Mouse (Mus musculus) kidney, embryonic 14.5 days (tissue): Measurements from ENCODE around the gene Tgds. TPM values are rescaled to one million over a fixed set of nuclear protein-coding genes. Genes with fewer than 3 reads are reported as not detected.
"Not testable (repeated sequence)": the region's sequence is repeated elsewhere in the genome, so short reads cannot be mapped to it uniquely, and the experiment has no call there.

Source experiments
- ATAC-seq: fragments of 200-750 bp; cut with Nextera tagmentation; 2 replicates; pipeline ENCODE4 v1.8.0; 2017; ENCODE audit warnings: moderate number of reproducible peaks, mild to moderate bottlenecking, moderate TSS enrichment, moderate library complexity; ENCODE audit not compliant: low FRiP score, low TSS enrichment
- H3K27ac ChIP-seq: fragments of 300-500 bp; sonication (generic); 2 replicates; pipeline ENCODE4 v1.5.1; 2014; ENCODE audit warnings: low read depth, mild to moderate bottlenecking, low read length, moderate library complexity, mixed read lengths
- H3K27me3 ChIP-seq: fragments of 300-500 bp; sonication (generic); 2 replicates; pipeline ENCODE4 v1.6.1; 2014; ENCODE audit warnings: mild to moderate bottlenecking, low read length; ENCODE audit not compliant: control insufficient read depth, insufficient read depth
- H3K36me3 ChIP-seq: fragments of 300-500 bp; sonication (generic); 2 replicates; pipeline ENCODE4 v1.6.1; 2014; ENCODE audit warnings: low read length, mixed read lengths; ENCODE audit not compliant: control insufficient read depth, insufficient read depth
- H3K4me1 ChIP-seq: fragments of 300-500 bp; sonication (generic); 2 replicates; pipeline ENCODE4 v1.6.1; 2014; ENCODE audit warnings: low read length, mixed read lengths; ENCODE audit not compliant: control insufficient read depth, insufficient read depth
- H3K4me2 ChIP-seq: fragments of 300-500 bp; sonication (generic); replicated peaks from 2 replicates; pipeline ENCODE4 v1.6.1; 2014; ENCODE audit warnings: low read depth, mild to moderate bottlenecking, low read length
- H3K4me3 ChIP-seq: fragments of 300-500 bp; sonication (generic); 2 replicates; pipeline ENCODE4 v1.5.1; 2014; ENCODE audit warnings: mild to moderate bottlenecking, low read length
- H3K9ac ChIP-seq: fragments of 300-500 bp; sonication (generic); 2 replicates; pipeline ENCODE4 v1.6.1; 2014; ENCODE audit warnings: low read depth, mild to moderate bottlenecking, low read length, moderate library complexity
- H3K9me3 ChIP-seq: fragments of 300-500 bp; sonication (generic); 2 replicates; pipeline ENCODE4 v1.6.1; 2016; ENCODE audit warnings: low read length; ENCODE audit not compliant: control insufficient read depth
- WGBS: fragments of 180-500 bp; shearing (Covaris S2); extraction: QIAGEN DNeasy Blood & Tissue Kit; methylation state at CpG from one replicate; pipeline ENCODE4 v1.1.7; 2014; 5-methylcytosine and 5-hydroxymethylcytosine counted together
- polyA plus RNA-seq: library from polyadenylated mRNA; unstranded; fragments of >200 nt; fragmentation: Nextera tagmentation; extraction: Ambion mirVana; gene quantifications from 2 replicates; pipeline ENCODE4 v1.2.1, GENCODE M21; 2014

Gene Tgds
- polyA plus RNA-seq, 1 experiment from 2014 or later, result 35.3 TPM

DNA sequence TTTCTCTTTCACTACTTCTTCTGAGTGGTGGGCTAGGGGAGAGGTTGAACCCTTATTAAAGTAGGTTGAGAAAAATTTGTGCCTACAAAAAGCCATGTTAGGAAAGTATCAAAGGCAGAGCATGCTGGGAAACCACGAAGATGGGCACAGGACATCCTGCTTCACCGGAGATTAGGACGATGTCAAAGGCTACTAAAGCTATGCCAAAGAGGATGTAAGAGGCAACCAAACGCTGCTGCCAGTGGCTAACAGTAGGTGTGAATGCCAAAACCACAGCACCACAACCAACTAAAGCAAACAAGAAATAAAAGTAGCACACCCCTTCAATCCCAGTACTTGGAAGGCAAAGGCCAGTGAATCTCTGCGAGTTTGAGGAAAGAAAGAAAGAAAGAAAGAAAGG, 8.4 kb downstream of the Tgds start:
- 92% methylated on average over 5 of the region's 5 CpGs for WGBS
- no peak for ATAC-seq
- peaks cover 72% of the 10 kb centered on the region for H3K36me3 ChIP-seq
- H3K4me1 ChIP-seq, result no peaks in the 10 kb centered on the region
- no peak overlapping the region for H3K9ac ChIP-seq
- H3K27ac ChIP-seq, result no peak overlapping the region
- no peaks in the 10 kb centered on the region for H3K27me3 ChIP-seq
- no peaks in the 10 kb centered on the region for H3K9me3 ChIP-seq
- no peak overlapping the region for H3K4me2 ChIP-seq
- no peak overlapping the region for H3K4me3 ChIP-seq

DNA sequence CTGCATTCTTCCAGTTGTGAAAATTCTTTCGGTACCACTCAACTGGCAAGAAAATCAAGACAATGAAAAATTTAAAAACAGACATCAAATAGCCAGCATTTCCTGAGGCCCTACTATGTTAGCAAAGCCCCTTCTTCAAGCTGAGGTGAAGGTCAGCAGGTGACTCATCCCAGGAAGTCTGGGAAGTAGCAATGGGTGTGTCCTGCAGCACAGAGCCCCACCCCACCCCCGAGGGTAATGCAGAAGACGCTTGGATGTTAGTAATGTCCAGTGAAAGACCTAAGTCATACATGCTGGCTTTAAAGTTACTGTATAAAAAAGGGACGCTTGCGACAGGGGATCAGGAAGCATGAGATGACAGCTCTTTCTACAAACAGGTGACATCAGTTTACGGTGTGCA, 19.4 kb downstream of the Tgds start:
- H3K4me2 ChIP-seq, result no peak overlapping the region
- no peaks in the 10 kb centered on the region for H3K4me1 ChIP-seq
- H3K9ac ChIP-seq, result no peak overlapping the region
- no peak for ATAC-seq
- H3K9me3 ChIP-seq, result no peaks in the 10 kb centered on the region
- no peak overlapping the region for H3K27ac ChIP-seq
- peaks cover 63% of the 10 kb centered on the region for H3K36me3 ChIP-seq
- WGBS, result 87% methylated on average over 6 of the region's 6 CpGs
- no peaks in the 10 kb centered on the region for H3K27me3 ChIP-seq
- no peak overlapping the region for H3K4me3 ChIP-seq

DNA sequence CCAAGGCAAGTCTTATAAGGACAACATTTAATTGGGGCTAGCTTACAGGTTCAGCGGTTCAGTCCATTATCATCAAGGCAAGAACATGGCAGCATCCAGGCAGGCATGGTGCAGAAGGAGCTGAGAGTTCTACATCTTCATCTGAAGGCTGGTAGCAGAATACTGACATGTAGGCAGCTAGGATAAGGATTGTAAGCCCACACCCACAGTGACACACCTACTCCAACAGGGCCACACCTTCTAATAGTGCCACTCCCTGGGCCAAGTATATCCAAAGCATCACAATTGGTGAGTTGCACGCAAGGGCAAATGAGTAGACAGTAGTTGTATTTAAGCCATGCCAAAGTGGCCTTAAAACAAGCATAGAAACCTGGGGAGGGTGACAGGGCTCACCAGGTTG, 25.1 kb downstream of the Tgds start:
- H3K27ac ChIP-seq, H3K27me3 ChIP-seq, H3K4me1 ChIP-seq, H3K9me3 ChIP-seq, H3K4me3 ChIP-seq, ATAC-seq, H3K9ac ChIP-seq, H3K4me2 ChIP-seq: not testable (repeated sequence)
- peaks cover 13% of the 10 kb centered on the region for H3K36me3 ChIP-seq
- 94% methylated on average over 2 of the region's 2 CpGs for WGBS

DNA sequence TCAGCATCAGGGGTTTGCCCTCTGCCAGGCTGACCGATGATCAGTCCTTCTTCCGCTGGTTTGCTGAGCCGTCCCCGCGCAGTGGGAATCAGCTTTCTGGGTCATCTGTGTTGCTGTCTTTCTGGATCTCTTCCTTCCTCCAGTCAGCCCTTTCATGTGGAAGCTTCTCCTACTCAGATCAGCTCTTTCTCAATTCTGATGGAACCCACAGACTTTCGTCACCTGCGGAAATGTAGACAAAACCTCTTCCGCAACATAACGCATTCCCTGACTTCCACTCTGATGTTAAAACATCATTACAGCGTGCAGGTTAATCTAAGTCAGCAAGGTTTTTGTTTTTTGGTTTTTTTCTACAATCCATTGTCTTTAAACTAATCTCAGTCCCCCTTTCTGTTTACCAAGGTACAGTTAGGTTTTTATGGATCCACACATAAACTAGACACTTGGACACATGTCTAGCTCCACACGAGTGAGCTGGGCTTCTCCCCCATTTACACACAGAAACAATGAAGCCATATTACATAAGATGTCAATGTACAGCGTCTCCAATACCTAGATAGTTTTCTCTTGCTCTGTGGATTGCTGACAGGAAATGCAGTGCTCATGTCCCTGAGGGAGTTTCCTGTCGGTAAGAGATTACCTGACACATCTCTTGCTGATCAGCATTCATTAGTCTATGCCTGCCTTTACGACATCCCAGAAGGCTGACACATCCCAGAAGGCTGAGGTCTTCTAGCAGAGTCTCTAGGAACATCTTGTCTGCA, 31.1 kb downstream of the Tgds start:
- no peaks in the 10 kb centered on the region for H3K36me3 ChIP-seq
- WGBS, result 81% methylated on average over 14 of the region's 14 CpGs

DNA sequence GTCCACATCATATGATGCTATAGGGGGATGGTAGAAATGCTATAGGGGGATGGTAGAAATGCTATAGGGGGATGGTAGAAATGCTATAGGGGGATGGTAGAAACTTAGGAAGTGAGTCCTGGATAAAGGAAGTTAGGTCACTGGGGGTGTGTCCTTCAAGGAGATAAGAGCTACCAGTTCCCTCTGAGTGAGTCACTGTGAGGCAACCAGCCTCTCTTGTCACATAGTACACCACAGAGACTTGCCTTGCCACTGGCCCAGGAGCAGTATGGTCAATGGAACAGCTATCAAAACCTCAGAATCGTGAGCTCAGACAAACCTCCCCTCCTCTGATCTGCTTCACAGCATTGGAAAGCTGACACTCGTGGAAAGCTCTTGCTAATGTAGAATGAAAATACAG, 34.3 kb downstream of the Tgds start:
- no peaks in the 10 kb centered on the region for H3K4me1 ChIP-seq
- H3K36me3 ChIP-seq, result no peaks in the 10 kb centered on the region
- no peak overlapping the region for H3K4me3 ChIP-seq
- 64% methylated on average over 2 of the region's 2 CpGs for WGBS
- no peak overlapping the region for H3K9ac ChIP-seq
- H3K27ac ChIP-seq, result no peak overlapping the region
- H3K4me2 ChIP-seq, result no peak overlapping the region
- no peak for ATAC-seq
- no peaks in the 10 kb centered on the region for H3K27me3 ChIP-seq
- no peaks in the 10 kb centered on the region for H3K9me3 ChIP-seq

More for the DNA sequence above, 31.1 kb downstream of the Tgds start:
- H3K27ac ChIP-seq, result no peak overlapping the region
- no peak for ATAC-seq
- no peaks in the 10 kb centered on the region for H3K9me3 ChIP-seq
- H3K4me3 ChIP-seq, result no peak overlapping the region
- no peaks in the 10 kb centered on the region for H3K27me3 ChIP-seq
- H3K9ac ChIP-seq, result no peak overlapping the region
- H3K4me2 ChIP-seq, result no peak overlapping the region
- no peaks in the 10 kb centered on the region for H3K4me1 ChIP-seq

DNA sequence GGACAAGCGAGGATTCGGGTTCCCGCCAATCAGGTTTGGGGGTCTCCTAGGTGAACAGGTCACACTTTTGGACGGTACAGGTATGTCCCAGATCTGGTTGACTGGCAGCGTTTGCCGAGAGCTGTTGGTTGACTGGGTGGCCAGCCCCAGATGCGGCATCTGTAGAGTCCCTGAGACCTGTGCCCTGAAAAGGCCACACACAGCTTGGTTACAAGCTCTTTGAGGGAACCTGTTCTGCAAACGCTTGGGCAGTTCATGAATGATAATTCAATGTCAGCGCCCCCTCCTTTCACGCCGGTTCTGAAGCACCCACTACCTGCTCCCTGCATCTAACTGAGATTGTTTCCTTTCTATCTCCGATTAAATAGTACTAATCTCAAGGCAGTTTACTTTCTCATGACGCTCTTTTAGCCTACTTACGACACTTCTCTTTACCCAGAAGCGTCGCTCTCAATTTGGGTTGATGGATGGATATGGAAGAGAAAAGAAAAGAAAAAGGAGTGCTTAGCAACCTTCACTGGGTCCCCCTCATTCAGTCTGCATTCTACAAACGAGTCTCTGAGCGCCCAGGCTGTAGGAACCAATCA, 42.7 kb downstream of the Tgds start:
- under 1% methylated on average over 18 of the region's 18 CpGs for WGBS
- Histone ChIP-seq H3K4me1 (no peaks in the 10 kb centered on the region), H3K4me2 (peak overlapping the region; percentile 57), H3K27ac (no peak overlapping the region), H3K27me3 (no peaks in the 10 kb centered on the region), H3K4me3 (peak overlapping the region; percentile 57), H3K9me3 (no peaks in the 10 kb centered on the region), H3K36me3 (no peaks in the 10 kb centered on the region), H3K9ac (peak overlapping the region; percentile 61)
- peak; percentile 51 for ATAC-seq

DNA sequence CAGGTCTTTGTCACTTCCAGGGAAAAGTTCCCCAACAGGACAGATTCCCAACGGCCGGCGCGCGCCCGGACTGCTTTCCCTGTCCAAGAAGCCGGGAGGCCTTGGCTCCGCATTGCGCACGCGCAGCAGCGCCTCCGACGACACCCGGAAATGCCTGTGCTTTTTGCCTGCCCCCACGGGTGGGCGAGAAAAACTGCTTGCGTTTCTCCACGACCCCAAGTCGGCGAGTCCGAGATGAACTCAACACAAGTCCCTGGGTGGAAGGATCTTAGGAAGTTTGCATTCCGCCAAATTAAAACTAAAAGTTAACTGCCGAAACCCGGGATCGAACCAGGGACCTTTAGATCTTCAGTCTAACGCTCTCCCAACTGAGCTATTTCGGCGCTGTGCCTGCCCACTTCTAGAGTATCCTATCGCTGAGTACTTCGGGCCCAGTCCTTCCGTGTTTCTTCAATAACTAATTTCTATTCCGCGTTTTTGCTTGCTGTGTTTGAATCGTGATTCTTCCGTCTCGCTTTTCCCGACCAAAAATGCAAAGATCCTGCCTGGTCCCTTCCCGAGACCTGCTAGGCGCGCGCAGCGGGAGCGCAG, 43.2 kb downstream of the Tgds start:
- no peaks in the 10 kb centered on the region for H3K4me1 ChIP-seq
- 0 out of 2 replicates have a peak overlapping the region, but pooled peaks have one; percentile 47 for H3K27ac ChIP-seq
- H3K9ac ChIP-seq, result peak overlapping the region; percentile 61
- H3K36me3 ChIP-seq, result no peaks in the 10 kb centered on the region
- no peaks in the 10 kb centered on the region for H3K27me3 ChIP-seq
- H3K4me3 ChIP-seq, result peak overlapping the region; percentile 57
- peak overlapping the region; percentile 57 for H3K4me2 ChIP-seq
- peak; percentile 86 for ATAC-seq
- under 1% methylated on average over 44 of the region's 44 CpGs for WGBS
- no peaks in the 10 kb centered on the region for H3K9me3 ChIP-seq

DNA sequence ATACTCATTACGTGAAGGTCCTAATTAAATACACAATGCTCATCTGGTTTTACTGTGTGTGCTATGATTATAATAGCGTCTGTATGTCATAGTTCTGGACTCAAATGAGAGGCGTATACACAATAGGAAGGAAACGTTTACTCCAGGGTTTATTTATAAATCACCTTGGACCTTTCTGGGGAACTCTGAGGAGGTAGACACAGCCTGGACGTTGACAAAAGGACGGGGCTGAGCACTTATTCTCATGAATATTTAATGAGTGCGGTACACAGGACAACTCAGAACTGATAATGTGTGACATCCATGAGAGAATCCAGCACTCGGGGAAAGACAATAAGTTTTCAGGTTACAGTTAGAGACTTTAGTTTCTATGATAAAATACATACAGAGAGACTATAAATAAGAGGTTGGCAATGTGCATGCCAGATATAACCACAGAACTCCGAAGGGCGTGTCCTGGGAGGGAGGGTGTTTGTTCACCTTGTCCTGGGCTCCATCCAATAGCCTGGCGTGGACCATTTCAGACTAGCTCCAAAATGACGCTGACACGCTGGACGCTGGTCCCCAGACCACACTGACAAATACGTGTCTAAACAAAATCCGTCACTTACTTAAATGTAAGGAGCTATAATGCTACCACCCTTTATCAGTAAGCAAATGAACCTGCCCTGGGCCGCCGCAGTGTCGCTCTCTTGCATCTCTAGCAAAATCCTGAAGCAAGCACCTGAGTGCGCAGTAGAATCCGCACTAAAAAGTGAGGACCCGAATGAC, 43.9 kb downstream of the Tgds start:
- Histone ChIP-seq H3K4me3 (peak overlapping the region; percentile 57), H3K36me3 (no peaks in the 10 kb centered on the region), H3K9me3 (no peaks in the 10 kb centered on the region), H3K27ac (0 out of 2 replicates have a peak overlapping the region, but pooled peaks have one; percentile 47), H3K27me3 (no peaks in the 10 kb centered on the region), H3K9ac (peak overlapping the region; percentile 61), H3K4me2 (peak overlapping the region; percentile 57), H3K4me1 (no peaks in the 10 kb centered on the region)
- ATAC-seq, result peak; percentile 58
- WGBS, result 13% methylated on average over 22 of the region's 22 CpGs
